Mouse (Mus musculus): ENCODE results near the gene Olfr70. TPM values are rescaled to one million over a fixed set of nuclear protein-coding genes. Genes with fewer than 3 reads are reported as not detected.

Olfr70 gene
- polyA plus RNA-seq (2015; fragmentation: Nextera tagmentation; extraction: Ambion mirVana), result not detected in 2 replicates

DNA sequence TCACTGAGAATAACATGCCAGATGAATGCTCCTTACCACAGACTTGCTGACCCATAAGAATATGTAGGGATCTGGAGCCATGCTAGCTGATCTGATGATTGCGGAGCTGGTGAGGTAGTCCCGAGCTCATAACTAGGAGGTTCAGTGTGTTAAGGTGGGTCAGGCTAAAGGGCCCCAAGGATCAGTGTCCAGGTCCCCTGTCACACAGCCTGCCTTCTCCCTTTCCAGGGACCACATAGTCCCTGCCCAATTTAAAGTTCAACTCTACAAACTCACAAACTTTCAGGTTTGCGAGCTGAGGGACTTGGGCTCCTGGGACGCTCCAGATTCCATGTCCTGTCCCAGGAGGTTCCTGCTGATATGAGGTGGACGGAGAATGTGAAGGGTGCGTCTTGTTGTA lies at the start of gene Olfr70:
Olfr70 (minus strand) TSS at position 101 of the 400 bp plus-strand sequence.
- H3K9ac ChIP-seq (ENCODE audit: low read length), result no peak within 1 kb of the TSS
- 81% methylated on average over 6 of the region's 6 CpGs for WGBS
- H3K27me3 ChIP-seq (ENCODE audit: control insufficient read depth, insufficient read depth, low read length), result no peaks in the 10 kb centered on the region
- no peak for ATAC-seq (replicated peaks; ENCODE audit: extremely low read depth, insufficient read depth, low FRiP score)
- no peak within 1 kb of the TSS for H3K4me2 ChIP-seq (ENCODE audit: low read depth, low read length)
- H3K4me1 ChIP-seq (ENCODE audit: control insufficient read depth, insufficient read depth, low read length), result peaks cover 2% of the 10 kb centered on the region; the same call in 1 of the 2 replicates
- H3K27ac ChIP-seq (ENCODE audit: low read length), result no peak within 1 kb of the TSS
- H3K36me3 ChIP-seq (ENCODE audit: control insufficient read depth, insufficient read depth), result no peaks in the 10 kb centered on the region
- no peak within 1 kb of the TSS for H3K4me3 ChIP-seq (ENCODE audit: low read length)
- H3K9me3 ChIP-seq (replicated peaks; ENCODE audit: control insufficient read depth, low read length), result no peaks in the 10 kb centered on the region

DNA sequence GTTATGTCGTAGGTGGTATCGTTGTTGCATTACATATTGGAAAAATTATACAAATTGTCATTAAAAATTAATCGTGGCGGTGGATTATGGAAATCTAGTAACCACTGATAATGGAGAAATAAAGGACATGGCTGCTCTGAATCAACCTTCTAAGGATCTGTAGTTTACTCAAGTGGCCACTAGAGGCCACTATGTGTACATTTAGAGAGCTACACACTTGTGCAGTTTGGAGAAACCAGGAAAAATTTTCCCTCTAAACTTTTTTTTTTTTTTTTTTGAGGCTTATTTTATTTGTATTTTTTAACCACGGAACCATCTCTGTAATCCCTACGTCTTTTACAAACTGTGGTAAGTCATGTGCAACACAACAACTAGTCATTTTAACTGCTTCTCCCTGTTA lies 44.6 kb upstream of the Olfr70 start:
- Histone ChIP-seq H3K4me1 (ENCODE audit: control insufficient read depth, insufficient read depth, low read length) (peaks cover 6% of the 10 kb centered on the region; the same call in 1 of the 2 replicates), H3K27ac (ENCODE audit: low read length) (no peak overlapping the region), H3K27me3 (ENCODE audit: control insufficient read depth, insufficient read depth, low read length) (no peaks in the 10 kb centered on the region), H3K9me3 (replicated peaks; ENCODE audit: control insufficient read depth, low read length) (no peaks in the 10 kb centered on the region), H3K4me2 (ENCODE audit: low read depth, low read length) (no peak overlapping the region), H3K9ac (ENCODE audit: low read length) (no peak overlapping the region), H3K36me3 (ENCODE audit: control insufficient read depth, insufficient read depth) (no peaks in the 10 kb centered on the region), H3K4me3 (ENCODE audit: low read length) (no peak overlapping the region)
- no peak for ATAC-seq (replicated peaks; ENCODE audit: extremely low read depth, insufficient read depth, low FRiP score)
- 10% methylated on average over 6 of the region's 6 CpGs for WGBS

DNA sequence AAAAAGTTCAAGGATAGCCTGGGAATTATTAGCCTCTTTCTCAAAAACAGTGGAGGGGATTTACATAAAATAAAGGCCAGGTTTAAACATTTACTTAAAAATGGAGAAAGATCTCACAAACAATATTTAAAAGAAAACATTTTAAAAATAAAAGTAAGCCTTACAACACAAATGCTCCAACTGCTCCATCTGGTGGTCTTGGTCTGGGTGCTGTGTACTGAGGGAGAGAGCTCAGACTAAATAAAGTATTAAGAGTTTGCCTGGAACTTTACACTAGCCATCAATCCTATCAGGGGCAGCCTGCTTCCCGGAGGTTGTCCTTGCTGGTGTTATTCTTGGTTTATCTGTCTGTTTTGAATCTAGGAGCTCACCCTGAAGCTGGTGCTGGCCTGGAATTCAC lies 42.5 kb upstream of the Olfr70 start:
- Histone ChIP-seq H3K27me3 (ENCODE audit: control insufficient read depth, insufficient read depth, low read length) (no peaks in the 10 kb centered on the region), H3K27ac (ENCODE audit: low read length) (no peak overlapping the region), H3K4me3 (ENCODE audit: low read length) (no peak overlapping the region), H3K9me3 (replicated peaks; ENCODE audit: control insufficient read depth, low read length) (no peaks in the 10 kb centered on the region), H3K4me2 (ENCODE audit: low read depth, low read length) (no peak overlapping the region), H3K36me3 (ENCODE audit: control insufficient read depth, insufficient read depth) (no peaks in the 10 kb centered on the region), H3K4me1 (ENCODE audit: control insufficient read depth, insufficient read depth, low read length) (peaks cover 6% of the 10 kb centered on the region; the same call in 1 of the 2 replicates), H3K9ac (ENCODE audit: low read length) (no peak overlapping the region)
- no peak for ATAC-seq (replicated peaks; ENCODE audit: extremely low read depth, insufficient read depth, low FRiP score)
- WGBS, result 14% methylated on average over 1 of the region's 1 CpGs

DNA sequence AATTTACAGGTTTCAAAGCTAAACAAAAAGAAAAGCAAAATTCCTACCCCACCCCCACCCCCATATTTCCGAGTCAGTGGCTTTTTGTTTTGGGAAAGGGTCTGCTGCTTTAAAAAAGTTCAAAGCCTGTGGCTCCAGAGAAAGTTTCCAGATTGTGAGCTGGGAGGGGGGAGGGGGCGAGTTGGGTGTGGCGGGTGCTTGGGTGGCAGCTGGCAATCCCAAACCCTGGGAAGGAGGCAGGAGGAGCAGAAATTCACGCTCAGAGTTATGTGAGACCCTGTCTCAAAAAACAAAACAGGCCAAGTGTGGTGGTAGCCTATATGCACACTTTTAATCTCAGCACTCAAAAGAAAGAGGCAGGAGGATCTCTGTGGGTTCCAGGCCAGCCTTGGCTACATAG lies 42.0 kb upstream of the Olfr70 start:
- H3K4me1 ChIP-seq (ENCODE audit: control insufficient read depth, insufficient read depth, low read length), result peaks cover 6% of the 10 kb centered on the region; the same call in 1 of the 2 replicates
- H3K36me3 ChIP-seq (ENCODE audit: control insufficient read depth, insufficient read depth), result no peaks in the 10 kb centered on the region
- no peaks in the 10 kb centered on the region for H3K9me3 ChIP-seq (replicated peaks; ENCODE audit: control insufficient read depth, low read length)
- H3K9ac ChIP-seq (ENCODE audit: low read length), result no peak overlapping the region
- WGBS, result 37% methylated on average over 4 of the region's 4 CpGs
- no peak for ATAC-seq (replicated peaks; ENCODE audit: extremely low read depth, insufficient read depth, low FRiP score)
- H3K4me2 ChIP-seq (ENCODE audit: low read depth, low read length), result no peak overlapping the region
- no peak overlapping the region for H3K27ac ChIP-seq (ENCODE audit: low read length)
- H3K27me3 ChIP-seq (ENCODE audit: control insufficient read depth, insufficient read depth, low read length), result no peaks in the 10 kb centered on the region
- H3K4me3 ChIP-seq (ENCODE audit: low read length), result no peak overlapping the region

DNA sequence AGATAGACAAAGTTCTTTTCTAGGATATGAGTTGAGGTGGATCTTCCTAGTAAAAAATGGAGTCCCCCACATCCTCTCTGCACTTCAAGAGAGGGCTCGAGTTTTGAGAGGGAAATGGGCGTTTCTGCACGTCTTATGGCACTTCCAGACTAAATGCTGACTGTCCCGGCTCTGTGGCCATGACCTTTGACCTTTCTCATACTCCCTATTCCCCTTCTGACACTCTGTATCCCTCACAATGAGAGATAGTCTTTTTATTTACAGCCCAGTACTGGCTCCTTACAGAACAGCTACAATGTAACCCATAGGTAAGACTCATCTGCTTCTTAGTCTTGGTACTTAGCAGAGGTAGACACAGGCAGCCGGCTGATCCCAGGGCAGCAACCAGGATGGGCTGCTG lies 40.9 kb upstream of the Olfr70 start:
- Histone ChIP-seq H3K4me3 (ENCODE audit: low read length) (no peak overlapping the region), H3K4me1 (ENCODE audit: control insufficient read depth, insufficient read depth, low read length) (no peaks in the 10 kb centered on the region), H3K27ac (ENCODE audit: low read length) (no peak overlapping the region), H3K4me2 (ENCODE audit: low read depth, low read length) (no peak overlapping the region), H3K36me3 (ENCODE audit: control insufficient read depth, insufficient read depth) (no peaks in the 10 kb centered on the region), H3K27me3 (ENCODE audit: control insufficient read depth, insufficient read depth, low read length) (no peaks in the 10 kb centered on the region), H3K9me3 (replicated peaks; ENCODE audit: control insufficient read depth, low read length) (no peaks in the 10 kb centered on the region), H3K9ac (ENCODE audit: low read length) (no peak overlapping the region)
- no peak for ATAC-seq (replicated peaks; ENCODE audit: extremely low read depth, insufficient read depth, low FRiP score)
- WGBS, result 70% methylated on average over 5 of the region's 5 CpGs

DNA sequence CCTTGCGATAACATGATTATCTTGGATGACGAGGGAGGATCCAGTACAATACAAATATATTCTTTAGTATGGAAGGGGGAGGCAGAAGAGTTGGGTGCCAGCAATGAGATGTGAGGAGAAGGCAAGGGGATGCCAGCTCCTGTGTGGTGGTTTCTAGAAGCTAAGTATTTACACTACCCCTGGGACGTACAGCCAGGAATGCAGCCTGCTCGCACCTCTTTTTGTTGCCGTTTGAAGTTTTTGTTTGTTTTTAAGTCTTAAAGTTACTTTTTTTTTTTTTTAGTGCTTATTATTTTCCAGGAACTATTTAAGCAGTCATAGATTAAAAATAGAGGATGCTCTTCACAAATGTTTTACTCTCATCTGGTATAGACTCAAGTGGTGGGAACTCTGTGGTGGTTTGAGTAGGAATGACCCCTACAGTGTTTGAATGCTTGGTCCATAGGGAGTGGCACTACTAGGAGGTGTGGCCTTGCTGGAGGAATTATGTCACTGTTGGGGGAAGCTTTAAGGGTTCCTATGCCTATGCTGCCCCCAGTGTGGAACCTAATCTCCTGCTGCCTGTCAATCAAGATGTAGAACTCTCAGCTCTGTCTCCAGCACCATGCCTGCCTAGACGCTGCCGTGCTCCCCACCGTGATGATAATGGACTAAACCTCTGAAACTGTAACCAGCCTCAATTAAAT lies 38.5 kb upstream of the Olfr70 start:
- Histone ChIP-seq H3K9ac (ENCODE audit: low read length) (no peak overlapping the region), H3K27ac (ENCODE audit: low read length) (no peak overlapping the region), H3K4me1 (ENCODE audit: control insufficient read depth, insufficient read depth, low read length) (no peaks in the 10 kb centered on the region), H3K27me3 (ENCODE audit: control insufficient read depth, insufficient read depth, low read length) (no peaks in the 10 kb centered on the region), H3K4me2 (ENCODE audit: low read depth, low read length) (no peak overlapping the region), H3K36me3 (ENCODE audit: control insufficient read depth, insufficient read depth) (no peaks in the 10 kb centered on the region), H3K9me3 (replicated peaks; ENCODE audit: control insufficient read depth, low read length) (no peaks in the 10 kb centered on the region), H3K4me3 (ENCODE audit: low read length) (no peak overlapping the region)
- 48% methylated on average over 8 of the region's 8 CpGs for WGBS
- ATAC-seq (replicated peaks; ENCODE audit: extremely low read depth, insufficient read depth, low FRiP score), result no peak

DNA sequence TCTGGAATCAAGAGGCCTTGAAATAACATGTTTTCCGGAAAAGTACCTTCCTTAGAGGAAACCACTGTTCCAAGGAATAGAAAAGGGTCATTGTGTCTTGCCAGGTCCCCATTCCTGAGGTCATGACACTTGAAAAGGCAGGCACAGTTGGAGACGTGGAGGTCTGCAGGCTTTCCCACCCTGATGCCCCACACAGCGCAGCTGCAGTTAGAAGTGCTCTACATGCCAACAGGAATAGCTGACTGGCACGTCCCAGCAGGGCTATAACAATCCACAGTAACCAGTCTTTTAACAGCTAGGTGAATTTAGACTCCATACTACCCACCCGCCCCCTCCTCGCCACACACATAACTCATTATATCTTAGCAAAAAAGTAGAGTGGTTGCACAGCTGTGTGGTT lies 36.5 kb upstream of the Olfr70 start:
- Histone ChIP-seq H3K27ac (ENCODE audit: low read length) (no peak overlapping the region), H3K4me2 (ENCODE audit: low read depth, low read length) (no peak overlapping the region), H3K9ac (ENCODE audit: low read length) (no peak overlapping the region), H3K4me1 (ENCODE audit: control insufficient read depth, insufficient read depth, low read length) (peaks cover 10% of the 10 kb centered on the region), H3K9me3 (replicated peaks; ENCODE audit: control insufficient read depth, low read length) (no peaks in the 10 kb centered on the region), H3K4me3 (ENCODE audit: low read length) (no peak overlapping the region), H3K36me3 (ENCODE audit: control insufficient read depth, insufficient read depth) (no peaks in the 10 kb centered on the region), H3K27me3 (ENCODE audit: control insufficient read depth, insufficient read depth, low read length) (no peaks in the 10 kb centered on the region)
- WGBS, result 72% methylated on average over 6 of the region's 6 CpGs
- no peak for ATAC-seq (replicated peaks; ENCODE audit: extremely low read depth, insufficient read depth, low FRiP score)

DNA sequence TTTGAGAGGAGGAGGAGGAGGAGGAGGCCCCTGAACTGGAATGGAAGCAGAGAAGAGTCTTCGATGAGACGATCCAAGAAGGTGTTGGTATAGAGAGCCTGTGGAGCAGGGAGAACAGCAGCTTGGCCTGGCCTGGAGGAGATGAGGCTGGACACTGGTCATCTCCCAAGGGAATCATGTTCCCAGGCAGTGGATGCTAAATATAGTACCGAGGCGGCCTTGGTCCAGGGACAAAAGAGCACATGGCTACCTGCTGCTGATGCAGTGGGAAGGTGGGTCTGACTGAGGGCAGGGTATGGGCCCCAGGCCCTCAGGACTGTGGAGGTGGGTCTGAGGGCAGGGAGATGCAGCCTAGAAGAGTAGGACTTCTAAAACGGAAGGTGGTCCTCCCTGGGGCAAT lies 32.6 kb upstream of the Olfr70 start:
- no peak for ATAC-seq (replicated peaks; ENCODE audit: extremely low read depth, insufficient read depth, low FRiP score)
- H3K4me3 ChIP-seq (ENCODE audit: low read length), result no peak overlapping the region
- no peak overlapping the region for H3K9ac ChIP-seq (ENCODE audit: low read length)
- H3K9me3 ChIP-seq (replicated peaks; ENCODE audit: control insufficient read depth, low read length), result no peaks in the 10 kb centered on the region
- H3K4me2 ChIP-seq (ENCODE audit: low read depth, low read length), result no peak overlapping the region
- H3K27me3 ChIP-seq (ENCODE audit: control insufficient read depth, insufficient read depth, low read length), result 0 out of 2 replicates have a peak, but pooled peaks cover 2% of the 10 kb centered on the region
- H3K27ac ChIP-seq (ENCODE audit: low read length), result no peak overlapping the region
- H3K36me3 ChIP-seq (ENCODE audit: control insufficient read depth, insufficient read depth), result no peaks in the 10 kb centered on the region
- peaks cover 40% of the 10 kb centered on the region for H3K4me1 ChIP-seq (ENCODE audit: control insufficient read depth, insufficient read depth, low read length)
- WGBS, result 63% methylated on average over 5 of the region's 5 CpGs

DNA sequence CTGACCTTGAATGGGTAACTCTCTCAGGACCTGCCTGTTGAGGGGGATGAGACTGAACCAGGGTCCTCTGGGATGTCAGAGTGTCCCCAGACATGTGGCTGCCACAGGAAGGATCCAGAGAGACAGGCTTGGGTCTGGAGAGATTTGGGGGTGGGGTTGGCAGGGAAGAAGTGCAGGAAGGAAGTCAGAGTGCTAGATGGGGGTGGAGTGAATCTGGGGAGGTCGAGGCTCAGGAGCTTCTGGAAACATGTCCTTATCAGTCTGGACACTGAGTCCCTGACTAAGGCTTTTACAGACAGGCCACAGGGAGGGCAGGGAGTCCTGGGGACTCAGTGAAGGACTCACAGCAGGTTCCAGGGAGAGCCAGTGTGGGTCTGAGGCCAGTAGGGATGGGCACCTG lies 31.6 kb upstream of the Olfr70 start:
- 7% methylated on average over 1 of the region's 1 CpGs for WGBS
- Histone ChIP-seq H3K4me2 (ENCODE audit: low read depth, low read length) (no peak overlapping the region), H3K4me1 (ENCODE audit: control insufficient read depth, insufficient read depth, low read length) (peaks cover 50% of the 10 kb centered on the region), H3K9ac (ENCODE audit: low read length) (no peak overlapping the region; the same call in 1 of the 2 replicates), H3K36me3 (ENCODE audit: control insufficient read depth, insufficient read depth) (no peaks in the 10 kb centered on the region), H3K9me3 (replicated peaks; ENCODE audit: control insufficient read depth, low read length) (no peaks in the 10 kb centered on the region), H3K27me3 (ENCODE audit: control insufficient read depth, insufficient read depth, low read length) (0 out of 2 replicates have a peak, but pooled peaks cover 2% of the 10 kb centered on the region), H3K27ac (ENCODE audit: low read length) (no peak overlapping the region), H3K4me3 (ENCODE audit: low read length) (no peak overlapping the region)
- ATAC-seq (replicated peaks; ENCODE audit: extremely low read depth, insufficient read depth, low FRiP score), result no peak

All from heart, embryonic 16.5 days (tissue).